Mouse (Mus musculus) testis, adult 2 months (tissue): ENCODE measurements around the gene Gpx5. TPM values are rescaled to one million over a fixed set of nuclear protein-coding genes. Genes with fewer than 3 reads are reported as not detected.

Experiments used
- H3K27ac ChIP-seq: fragments of 200-500 bp; 2 replicates; pipeline ENCODE4 v1.5.1; 2012; ENCODE audit warnings: low read depth, low read length; ENCODE audit not compliant: control insufficient read depth, insufficient read depth
- H3K27me3 ChIP-seq: fragments of 200-500 bp; 2 replicates; pipeline ENCODE4 v1.6.1; 2012; ENCODE audit warnings: mild to moderate bottlenecking, low read length, moderate library complexity; ENCODE audit not compliant: control insufficient read depth, insufficient read depth
- H3K36me3 ChIP-seq: fragments of 200-500 bp; 2 replicates; pipeline ENCODE4 v1.6.1; 2012; ENCODE audit warnings: mild to moderate bottlenecking, low read length; ENCODE audit not compliant: control insufficient read depth, insufficient read depth
- H3K4me1 ChIP-seq: fragments of 200-500 bp; 2 replicates; pipeline ENCODE4 v1.6.1; 2012; ENCODE audit warnings: low read length; ENCODE audit not compliant: control insufficient read depth, insufficient read depth
- H3K4me3 ChIP-seq: fragments of 200-500 bp; 2 replicates; pipeline ENCODE4 v1.5.1; 2012; ENCODE audit warnings: low read depth, mild to moderate bottlenecking, low read length, moderate library complexity, mixed read lengths; ENCODE audit not compliant: control insufficient read depth
- CTCF ChIP-seq: fragments of 200-500 bp; IDR thresholded peaks from 2 replicates; pipeline ENCODE4 v1.5.1; 2012; ENCODE audit warnings: low read depth, mild to moderate bottlenecking, inconsistent platforms, low read length, moderate library complexity; ENCODE audit not compliant: control insufficient read depth, insufficient read depth, insufficient replicate concordance
- POLR2A ChIP-seq: fragments of 200-500 bp; IDR thresholded peaks from 2 replicates; pipeline ENCODE4 v1.6.1; 2012; ENCODE audit warnings: low read depth, mild to moderate bottlenecking, inconsistent platforms, low read length, moderate library complexity; ENCODE audit not compliant: control insufficient read depth
- polyA plus RNA-seq: library from polyadenylated mRNA; depleted of rRNA; stranded (reverse); fragments of >200 nt; gene quantifications from 2 replicates; pipeline ENCODE4 v1.2.3, GENCODE M21; 2012

The Gpx5 gene
- polyA plus RNA-seq, 1 experiment, result not detected

GRCm38 (mm10) chr13:21320262-21320661 is 27.7 kb upstream of the Gpx5 start:
- no peak for TF ChIP-seq CTCF
- no peaks in the 10 kb centered on the region for H3K4me1 ChIP-seq
- no peaks in the 10 kb centered on the region for H3K27me3 ChIP-seq
- H3K36me3 ChIP-seq, result no peaks in the 10 kb centered on the region
- H3K27ac ChIP-seq, result no peak overlapping the region
- no peak overlapping the region for H3K4me3 ChIP-seq

DNA sequence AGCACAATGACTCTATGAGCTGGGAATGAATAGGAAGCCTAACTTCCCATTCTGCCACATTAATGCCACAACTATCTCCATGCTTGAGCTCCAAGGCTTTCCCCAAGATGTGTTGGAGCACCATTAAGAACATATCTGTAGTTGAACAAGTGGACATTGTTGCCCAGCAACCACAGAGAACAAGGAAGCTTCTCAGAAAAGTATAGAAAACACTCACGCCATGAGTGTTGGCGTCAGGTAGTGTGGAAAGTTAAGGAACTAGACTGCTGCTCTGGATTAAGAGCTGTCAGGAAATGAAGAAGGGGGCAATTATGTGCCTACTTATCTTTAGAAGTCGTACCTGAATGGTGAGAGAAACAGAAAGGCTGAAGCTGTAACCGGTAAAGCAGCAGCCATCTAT is 21.4 kb upstream of the Gpx5 start:
- Histone ChIP-seq H3K27ac (no peak overlapping the region), H3K27me3 (no peaks in the 10 kb centered on the region), H3K4me1 (no peaks in the 10 kb centered on the region), H3K4me3 (no peak overlapping the region; the same call in 1 of the 2 replicates), H3K36me3 (no peaks in the 10 kb centered on the region)
- no peak for TF ChIP-seq CTCF
- TF ChIP-seq POLR2A, result no peak

DNA sequence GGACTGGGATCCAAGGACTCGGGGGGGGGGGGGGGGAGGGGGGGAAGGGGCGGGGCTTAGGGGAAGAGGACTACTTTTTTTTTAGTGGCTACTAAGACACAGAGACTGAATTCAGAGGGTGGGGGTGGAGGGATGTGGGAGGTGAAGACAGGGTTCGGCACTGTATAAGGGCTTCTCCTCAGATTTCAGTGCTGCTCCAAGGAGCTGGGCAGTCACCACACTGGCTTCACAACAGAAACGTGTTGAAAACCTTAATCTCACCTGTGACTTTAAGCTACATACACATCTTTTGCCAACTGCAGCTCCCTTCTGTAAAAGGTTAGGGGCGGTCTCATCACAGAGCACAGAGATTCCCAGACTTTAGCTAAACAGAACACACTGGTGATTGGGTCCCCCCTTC is 20.3 kb upstream of the Gpx5 start:
- no peak overlapping the region for H3K27ac ChIP-seq
- H3K4me3 ChIP-seq, result no peak overlapping the region
- no peaks in the 10 kb centered on the region for H3K36me3 ChIP-seq
- TF ChIP-seq CTCF (no peak), POLR2A (no peak)
- no peaks in the 10 kb centered on the region for H3K27me3 ChIP-seq
- no peaks in the 10 kb centered on the region for H3K4me1 ChIP-seq

DNA sequence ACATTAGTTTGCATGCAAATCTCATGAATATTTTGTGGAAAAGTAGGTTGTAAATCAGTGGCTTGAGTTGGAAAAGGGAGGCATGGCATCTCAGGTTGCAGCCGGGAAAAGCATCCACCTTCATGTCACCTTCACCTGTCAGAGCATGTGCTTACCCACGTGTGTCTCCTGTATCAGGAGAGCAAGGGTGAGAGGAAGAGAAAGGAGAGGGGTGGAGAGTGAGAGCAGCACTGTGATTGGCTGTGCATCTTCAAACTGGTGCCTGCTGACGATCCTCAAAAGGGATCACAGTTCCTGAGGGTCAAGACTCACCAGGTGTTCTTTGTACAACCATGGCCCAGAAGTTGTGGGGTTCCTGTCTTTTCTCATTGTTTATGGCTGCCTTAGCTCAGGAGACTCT is 19.4 kb upstream of the Gpx5 start, which contains the start of gene Gpx6:
Gene Gpx6 (plus strand): TSS at position 200 of the 400 bp plus-strand sequence.
- Histone ChIP-seq H3K4me1 (no peaks in the 10 kb centered on the region), H3K4me3 (no peak within 1 kb of the TSS), H3K27me3 (no peaks in the 10 kb centered on the region), H3K36me3 (no peaks in the 10 kb centered on the region), H3K27ac (no peak within 1 kb of the TSS)
- TF ChIP-seq CTCF (no peak), POLR2A (no peak)

GRCm38 (mm10) chr13:21309788-21310187 is 17.3 kb upstream of the Gpx5 start:
- TF ChIP-seq CTCF (no peak), POLR2A (no peak)
- H3K36me3 ChIP-seq, result no peaks in the 10 kb centered on the region
- H3K4me3 ChIP-seq, result no peak overlapping the region
- H3K27me3 ChIP-seq, result no peaks in the 10 kb centered on the region
- H3K27ac ChIP-seq, result no peak overlapping the region
- H3K4me1 ChIP-seq, result no peaks in the 10 kb centered on the region

DNA sequence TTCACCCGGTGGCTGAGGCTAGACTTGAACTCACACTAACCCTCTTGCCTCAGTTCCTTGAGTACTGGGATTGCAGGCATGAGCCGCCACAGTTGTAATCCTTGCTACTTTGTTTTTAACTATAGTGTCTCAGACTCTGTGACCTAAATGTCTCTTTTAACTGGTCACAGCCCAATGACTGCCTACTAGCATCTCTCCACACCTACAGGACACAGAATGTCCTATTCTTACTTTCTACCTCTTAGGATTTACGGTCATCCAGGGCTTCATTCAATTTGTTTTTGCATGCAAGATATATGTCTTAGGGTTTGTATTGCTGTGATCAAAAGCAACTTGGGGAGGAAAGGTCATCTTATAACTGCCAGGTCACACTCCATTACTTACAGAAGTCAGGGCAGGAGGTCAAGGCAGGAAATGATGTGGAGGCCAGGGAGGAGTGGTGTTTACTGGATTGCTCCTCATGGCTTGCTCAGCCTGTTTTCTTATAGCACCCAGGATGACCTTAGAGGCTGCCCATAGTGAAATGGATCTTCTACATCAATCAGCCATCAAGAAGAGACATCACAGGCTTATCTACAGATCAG is 12.0 kb upstream of the Gpx5 start:
- Histone ChIP-seq H3K4me1 (no peaks in the 10 kb centered on the region), H3K4me3 (no peak overlapping the region), H3K27ac (no peak overlapping the region), H3K36me3 (no peaks in the 10 kb centered on the region), H3K27me3 (no peaks in the 10 kb centered on the region)
- TF ChIP-seq CTCF, result no peak
- TF ChIP-seq POLR2A, result no peak

GRCm38 (mm10) chr13:21298557-21298956 is 6.0 kb upstream of the Gpx5 start:
- H3K27ac ChIP-seq, result no peak overlapping the region
- H3K36me3 ChIP-seq, result no peaks in the 10 kb centered on the region
- no peak for TF ChIP-seq POLR2A
- no peak for TF ChIP-seq CTCF
- no peak overlapping the region for H3K4me3 ChIP-seq
- H3K27me3 ChIP-seq, result no peaks in the 10 kb centered on the region
- H3K4me1 ChIP-seq, result no peaks in the 10 kb centered on the region
